Mouse (Mus musculus) liver, embryonic 12.5 days (tissue): Measurements from ENCODE around the gene Adamts12. TPM values are rescaled to one million over a fixed set of nuclear protein-coding genes. Genes with fewer than 3 reads are reported as not detected.

Source experiments
- ATAC-seq: fragments of 200-750 bp; cut with Nextera tagmentation; 2 replicates; pipeline ENCODE4 v1.8.0; 2017; ENCODE audit warnings: moderate number of reproducible peaks, mild to moderate bottlenecking, moderate library complexity
- H3K27ac ChIP-seq: fragments of 300-500 bp; sonication (generic); 2 replicates; pipeline ENCODE4 v1.5.1; 2016; ENCODE audit warnings: mild to moderate bottlenecking
- H3K27me3 ChIP-seq: fragments of 300-500 bp; sonication (generic); replicated peaks from 2 replicates; pipeline ENCODE4 v1.6.1; 2016; ENCODE audit warnings: mild to moderate bottlenecking, moderate library complexity
- H3K36me3 ChIP-seq: fragments of 300-500 bp; sonication (generic); 2 replicates; pipeline ENCODE4 v1.6.1; 2016; ENCODE audit warnings: mild to moderate bottlenecking, moderate library complexity
- H3K4me1 ChIP-seq: fragments of 300-500 bp; sonication (generic); 2 replicates; pipeline ENCODE4 v1.6.1; 2016
- H3K4me2 ChIP-seq: fragments of 300-500 bp; sonication (generic); 2 replicates; pipeline ENCODE4 v1.6.1; 2016; ENCODE audit warnings: mild to moderate bottlenecking, moderate library complexity
- H3K4me3 ChIP-seq: fragments of 300-500 bp; sonication (generic); 2 replicates; pipeline ENCODE4 v1.5.1; 2016; ENCODE audit warnings: mild to moderate bottlenecking, moderate library complexity
- H3K9ac ChIP-seq: fragments of 300-500 bp; sonication (generic); 2 replicates; pipeline ENCODE4 v1.6.1; 2016; ENCODE audit warnings: mild to moderate bottlenecking, moderate library complexity
- H3K9me3 ChIP-seq: fragments of 300-500 bp; sonication (generic); replicated peaks from 2 replicates; pipeline ENCODE4 v1.6.1; 2016; ENCODE audit warnings: mild to moderate bottlenecking, moderate library complexity
- WGBS: fragments of 180-500 bp; shearing (Covaris S2); methylation state at CpG from one replicate; pipeline ENCODE4 v1.1.7; 2016; ENCODE audit not compliant: insufficient replicate concordance; 5-methylcytosine and 5-hydroxymethylcytosine counted together
- polyA plus RNA-seq: library from polyadenylated mRNA; unstranded; fragments of >200 nt; fragmentation: Nextera tagmentation; extraction: Ambion mirVana; gene quantifications from 2 replicates; pipeline ENCODE4 v1.2.1, GENCODE M21; 2016

The Adamts12 gene
- polyA plus RNA-seq, 1 experiment from 2014 or later = 0.87 TPM

DNA sequence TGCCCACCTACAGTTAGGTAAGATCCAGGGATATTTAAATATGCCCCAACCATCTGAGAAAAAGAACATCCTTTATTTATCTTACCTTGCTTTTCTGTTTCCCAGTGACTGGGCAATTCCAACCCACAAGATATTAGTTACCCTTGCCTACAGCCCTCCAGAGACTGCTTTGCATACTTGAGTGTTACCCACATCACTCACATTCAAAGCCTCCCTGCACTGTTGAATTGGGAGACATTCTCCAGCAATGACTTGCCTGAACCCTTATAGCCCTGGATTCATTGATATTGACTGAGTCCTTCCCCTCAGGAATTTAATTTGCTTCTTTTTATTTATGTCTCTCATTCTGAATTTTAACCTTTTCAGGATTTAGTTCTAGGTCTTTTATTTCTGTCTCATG lies 53.8 kb downstream of the Adamts12 start:
- no peaks in the 10 kb centered on the region for H3K36me3 ChIP-seq
- no peak for ATAC-seq
- no peaks in the 10 kb centered on the region for H3K27me3 ChIP-seq
- no peak overlapping the region for H3K4me2 ChIP-seq
- no peaks in the 10 kb centered on the region for H3K4me1 ChIP-seq
- H3K9me3 ChIP-seq = no peaks in the 10 kb centered on the region
- no peak overlapping the region for H3K4me3 ChIP-seq
- H3K9ac ChIP-seq = no peak overlapping the region
- no peak overlapping the region for H3K27ac ChIP-seq

GRCm38 (mm10) chr15:11121721-11122120 lies 57.1 kb downstream of the Adamts12 start:
- Histone ChIP-seq H3K4me1 (no peaks in the 10 kb centered on the region), H3K36me3 (no peaks in the 10 kb centered on the region), H3K4me3 (no peak overlapping the region), H3K9ac (no peak overlapping the region), H3K4me2 (no peak overlapping the region), H3K9me3 (no peaks in the 10 kb centered on the region), H3K27ac (no peak overlapping the region), H3K27me3 (no peaks in the 10 kb centered on the region)
- no peak for ATAC-seq
- WGBS = 53% methylated on average over 1 of the region's 1 CpGs

- H3K9ac ChIP-seq = no peak overlapping the region
- H3K27ac ChIP-seq = no peak overlapping the region
- no peak overlapping the region for H3K4me3 ChIP-seq
- no peaks in the 10 kb centered on the region for H3K27me3 ChIP-seq
- no peak for ATAC-seq
- H3K36me3 ChIP-seq = no peaks in the 10 kb centered on the region
- H3K9me3 ChIP-seq = no peaks in the 10 kb centered on the region
- no peaks in the 10 kb centered on the region for H3K4me1 ChIP-seq
- H3K4me2 ChIP-seq = no peak overlapping the region
Measured at GRCm38 (mm10) chr15:11125361-11125760, 60.8 kb downstream of the Adamts12 start.

DNA sequence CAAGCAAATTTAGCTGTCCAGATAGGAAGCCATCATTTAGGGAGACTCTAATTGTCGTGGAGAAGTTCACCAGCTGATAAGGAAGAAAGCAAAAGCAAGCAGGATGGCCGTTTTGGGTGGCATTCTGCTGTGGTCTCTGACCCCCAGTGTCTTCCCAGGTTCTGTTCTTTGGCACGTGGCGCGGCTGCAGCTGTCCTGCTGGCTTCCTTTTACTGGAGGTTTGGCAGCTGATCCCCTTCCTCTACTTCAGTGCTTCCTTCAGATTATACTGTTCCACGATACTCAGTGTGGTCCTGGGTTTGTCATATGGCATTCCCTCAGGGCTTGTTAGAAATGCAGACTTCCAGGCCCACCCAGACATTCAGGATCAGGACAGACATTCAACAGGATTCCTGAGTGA lies 63.9 kb downstream of the Adamts12 start:
- Histone ChIP-seq H3K4me1 (no peaks in the 10 kb centered on the region), H3K36me3 (no peaks in the 10 kb centered on the region), H3K27me3 (no peaks in the 10 kb centered on the region), H3K9me3 (no peaks in the 10 kb centered on the region), H3K4me2 (no peak overlapping the region), H3K4me3 (no peak overlapping the region), H3K9ac (no peak overlapping the region), H3K27ac (no peak overlapping the region)
- no peak for ATAC-seq
- WGBS = 44% methylated on average over 6 of the region's 6 CpGs

DNA sequence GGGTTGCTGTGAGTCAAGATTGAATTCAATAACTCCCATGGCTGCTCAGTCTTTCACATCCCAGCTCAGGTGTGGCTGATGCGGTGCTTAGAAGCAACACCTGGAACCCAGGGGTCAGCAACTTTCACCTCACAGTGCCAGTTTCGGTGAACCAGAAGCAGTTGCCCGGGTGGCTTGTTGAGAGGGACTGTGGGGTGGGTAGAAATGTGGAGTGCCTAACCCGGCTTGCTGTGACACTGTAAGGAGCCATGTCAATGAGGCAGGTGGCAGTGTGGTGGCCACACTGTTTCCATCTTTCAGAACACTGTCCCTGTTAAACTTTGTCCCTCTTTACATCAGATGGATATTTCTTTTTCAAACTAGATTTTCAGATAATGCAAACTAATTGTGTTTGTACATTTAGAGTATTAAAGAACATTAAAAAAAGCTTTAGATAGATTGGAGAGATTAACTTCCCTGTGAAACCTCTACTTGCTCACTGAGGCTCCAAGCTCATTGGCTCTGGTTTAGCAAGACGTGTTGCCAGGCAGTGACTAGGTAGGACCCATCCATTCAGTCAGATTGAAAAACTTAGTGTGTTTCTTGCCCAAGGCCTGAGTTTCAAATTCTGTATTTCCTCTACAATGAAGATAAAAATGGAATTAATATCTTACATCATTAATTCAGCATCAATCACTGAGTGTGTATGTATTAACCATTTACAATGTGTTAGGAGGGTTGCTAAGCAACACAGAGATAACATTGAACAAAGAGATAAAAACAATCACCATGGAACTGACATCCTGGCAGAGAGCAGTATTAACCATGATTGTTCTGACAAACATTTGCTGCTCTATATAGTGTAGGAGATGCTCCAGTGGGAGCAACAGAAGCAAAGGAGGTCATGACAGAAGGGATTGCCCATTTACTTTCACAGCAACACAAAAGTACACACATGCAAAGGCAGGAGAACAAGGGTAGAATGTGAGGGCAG lies 68.3 kb downstream of the Adamts12 start:
- Histone ChIP-seq H3K4me3 (no peak overlapping the region), H3K36me3 (no peaks in the 10 kb centered on the region), H3K27me3 (no peaks in the 10 kb centered on the region), H3K4me2 (no peak overlapping the region), H3K9me3 (no peaks in the 10 kb centered on the region), H3K27ac (no peak overlapping the region), H3K4me1 (no peaks in the 10 kb centered on the region), H3K9ac (no peak overlapping the region)
- WGBS = 63% methylated on average over 5 of the region's 5 CpGs
- no peak for ATAC-seq

DNA sequence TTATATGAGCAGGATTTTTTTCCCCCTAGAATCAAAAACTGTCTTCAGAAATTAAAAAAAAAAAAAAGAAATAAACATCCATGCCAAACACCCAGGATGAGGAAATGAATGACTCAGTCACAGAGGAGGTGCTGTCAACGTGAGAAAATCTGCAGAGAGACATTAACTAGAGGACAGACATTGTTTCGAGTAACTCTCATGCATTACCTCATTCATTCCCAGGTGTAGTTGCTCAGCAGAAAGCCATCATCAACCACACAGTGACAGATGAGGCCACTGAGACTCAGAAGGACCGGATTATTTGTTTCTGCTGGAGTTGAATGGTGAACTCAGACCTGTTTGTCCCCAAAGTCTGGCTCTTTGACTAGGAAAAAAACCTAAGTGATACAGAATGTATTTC lies 81.0 kb downstream of the Adamts12 start:
- Histone ChIP-seq H3K9me3 (no peaks in the 10 kb centered on the region), H3K27ac (no peak overlapping the region), H3K4me3 (no peak overlapping the region), H3K4me2 (no peak overlapping the region), H3K27me3 (no peaks in the 10 kb centered on the region), H3K9ac (no peak overlapping the region), H3K36me3 (no peaks in the 10 kb centered on the region), H3K4me1 (no peaks in the 10 kb centered on the region)
- no peak for ATAC-seq
- 51% methylated on average over 3 of the region's 3 CpGs for WGBS

DNA sequence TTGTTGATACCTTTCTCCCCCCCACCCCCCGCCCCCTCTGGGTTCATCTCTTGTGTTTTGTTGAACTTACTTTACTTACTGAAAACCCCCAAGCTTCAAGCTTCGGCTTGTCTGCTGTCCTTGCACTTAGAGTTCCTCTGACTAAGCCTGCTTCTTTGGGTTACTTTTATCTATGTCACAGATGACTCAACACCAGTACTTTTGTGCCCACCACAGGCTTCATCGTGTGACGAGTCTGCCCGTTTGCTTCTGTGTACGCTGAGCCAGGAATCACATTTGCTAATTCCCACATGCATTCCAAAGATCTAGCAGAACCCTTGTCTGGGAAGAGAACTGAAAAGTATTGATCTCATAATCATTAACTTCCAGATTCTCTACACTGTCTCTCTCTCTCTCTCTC lies 94.8 kb downstream of the Adamts12 start:
- Histone ChIP-seq H3K27me3 (no peaks in the 10 kb centered on the region), H3K27ac (no peak overlapping the region), H3K4me2 (no peak overlapping the region), H3K36me3 (no peaks in the 10 kb centered on the region), H3K4me1 (no peaks in the 10 kb centered on the region), H3K4me3 (no peak overlapping the region), H3K9ac (no peak overlapping the region), H3K9me3 (no peaks in the 10 kb centered on the region)
- ATAC-seq = no peak
- WGBS = 66% methylated on average over 6 of the region's 6 CpGs

GRCm38 (mm10) chr15:11160759-11161158 lies 96.2 kb downstream of the Adamts12 start:
- H3K4me1 ChIP-seq = no peaks in the 10 kb centered on the region
- H3K4me2 ChIP-seq = no peak overlapping the region
- ATAC-seq = no peak
- no peaks in the 10 kb centered on the region for H3K36me3 ChIP-seq
- WGBS = 42% methylated on average over 2 of the region's 2 CpGs
- no peak overlapping the region for H3K9ac ChIP-seq
- no peak overlapping the region for H3K4me3 ChIP-seq
- H3K27ac ChIP-seq = no peak overlapping the region
- no peaks in the 10 kb centered on the region for H3K9me3 ChIP-seq
- H3K27me3 ChIP-seq = no peaks in the 10 kb centered on the region

GRCm38 (mm10) chr15:11165883-11166282 lies 101.3 kb downstream of the Adamts12 start:
- Histone ChIP-seq H3K4me2 (no peak overlapping the region), H3K27ac (no peak overlapping the region), H3K9ac (no peak overlapping the region), H3K27me3 (no peaks in the 10 kb centered on the region), H3K4me3 (no peak overlapping the region), H3K36me3 (no peaks in the 10 kb centered on the region), H3K9me3 (no peaks in the 10 kb centered on the region), H3K4me1 (no peaks in the 10 kb centered on the region)
- 54% methylated on average over 3 of the region's 3 CpGs for WGBS
- no peak for ATAC-seq

- no peaks in the 10 kb centered on the region for H3K27me3 ChIP-seq
- H3K9me3 ChIP-seq = no peaks in the 10 kb centered on the region
- ATAC-seq = no peak
- no peak overlapping the region for H3K9ac ChIP-seq
- no peak overlapping the region for H3K4me2 ChIP-seq
- WGBS = 77% methylated on average over 7 of the region's 7 CpGs
- H3K36me3 ChIP-seq = no peaks in the 10 kb centered on the region
- no peaks in the 10 kb centered on the region for H3K4me1 ChIP-seq
- no peak overlapping the region for H3K27ac ChIP-seq
- no peak overlapping the region for H3K4me3 ChIP-seq
Measured at GRCm38 (mm10) chr15:11173884-11174470, 109.4 kb downstream of the Adamts12 start.

- WGBS = 77% methylated on average over 13 of the region's 13 CpGs
- Histone ChIP-seq H3K4me2 (no peak overlapping the region), H3K36me3 (no peaks in the 10 kb centered on the region), H3K9ac (no peak overlapping the region), H3K4me1 (no peaks in the 10 kb centered on the region), H3K9me3 (no peaks in the 10 kb centered on the region), H3K4me3 (no peak overlapping the region), H3K27ac (no peak overlapping the region), H3K27me3 (no peaks in the 10 kb centered on the region)
- ATAC-seq = no peak
Measured at GRCm38 (mm10) chr15:11174842-11175241, 110.3 kb downstream of the Adamts12 start.

DNA sequence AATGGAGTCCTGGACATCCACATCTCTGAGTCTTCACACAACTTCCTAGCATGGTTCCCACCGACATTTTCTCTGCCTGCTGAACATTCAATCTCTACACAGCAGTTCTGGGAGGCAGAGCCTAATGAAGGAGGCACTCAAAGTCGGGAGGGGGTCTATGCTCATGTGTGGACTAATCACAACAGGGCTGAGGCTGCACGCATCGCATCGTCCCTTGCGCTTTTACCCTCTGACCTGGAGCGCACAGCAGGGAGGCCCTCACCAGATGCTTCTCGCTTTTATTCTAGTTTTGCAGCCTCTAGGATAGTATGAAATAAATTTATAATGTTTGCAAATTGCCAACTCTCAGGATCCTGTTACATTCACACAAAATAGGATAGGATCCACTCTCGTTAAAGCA lies 112.9 kb downstream of the Adamts12 start:
- no peaks in the 10 kb centered on the region for H3K36me3 ChIP-seq
- no peak for ATAC-seq
- no peak overlapping the region for H3K27ac ChIP-seq
- H3K4me2 ChIP-seq = no peak overlapping the region
- H3K9ac ChIP-seq = no peak overlapping the region
- no peaks in the 10 kb centered on the region for H3K27me3 ChIP-seq
- no peaks in the 10 kb centered on the region for H3K4me1 ChIP-seq
- WGBS = 70% methylated on average over 9 of the region's 9 CpGs
- H3K9me3 ChIP-seq = no peaks in the 10 kb centered on the region
- no peak overlapping the region for H3K4me3 ChIP-seq
